Mouse (Mus musculus) thymus, adult 2 months (tissue): ENCODE data around the gene Mrpl16. TPM values are rescaled to one million over a fixed set of nuclear protein-coding genes. Genes with fewer than 3 reads are reported as not detected.

Source experiments
- DNase-seq: peaks from one replicate; pipeline ENCODE4 v3.0.0; 2021
- H3K27ac ChIP-seq: fragments of 200-500 bp; 2 replicates; pipeline ENCODE4 v1.5.1; 2012; ENCODE audit warnings: low read length, control low read depth; ENCODE audit not compliant: control insufficient read depth, insufficient read depth
- H3K27me3 ChIP-seq: fragments of 200-500 bp; 2 replicates; pipeline ENCODE4 v1.6.1; 2012; ENCODE audit warnings: mild to moderate bottlenecking, low read length, moderate library complexity, mixed read lengths; ENCODE audit not compliant: control insufficient read depth, insufficient read depth
- H3K36me3 ChIP-seq: fragments of 200-500 bp; 2 replicates; pipeline ENCODE4 v1.6.1; 2012; ENCODE audit warnings: mild to moderate bottlenecking, low read length, moderate library complexity; ENCODE audit not compliant: control insufficient read depth, insufficient read depth
- H3K4me1 ChIP-seq: fragments of 200-500 bp; replicated peaks from 2 replicates; pipeline ENCODE4 v1.6.1; 2012; ENCODE audit warnings: low read length; ENCODE audit not compliant: control insufficient read depth, insufficient read depth
- H3K4me3 ChIP-seq: fragments of 200-500 bp; 2 replicates; pipeline ENCODE4 v1.5.1; 2012; ENCODE audit warnings: mild to moderate bottlenecking, low read length, control low read depth, moderate library complexity; ENCODE audit not compliant: control insufficient read depth, insufficient read depth
- CTCF ChIP-seq: fragments of 200-500 bp; IDR thresholded peaks from 2 replicates; pipeline ENCODE4 v1.5.1; 2012; ENCODE audit warnings: mild to moderate bottlenecking, control low read depth, low read length, moderate library complexity, borderline replicate concordance; ENCODE audit not compliant: control insufficient read depth, poor library complexity, insufficient read depth; ENCODE audit errors: extremely low read depth
- POLR2A ChIP-seq: fragments of 200-500 bp; IDR thresholded peaks from 2 replicates; pipeline ENCODE4 v1.6.1; 2012; ENCODE audit warnings: mild to moderate bottlenecking, low read length, control low read depth, moderate library complexity; ENCODE audit not compliant: control insufficient read depth, poor library complexity, insufficient read depth; ENCODE audit errors: extremely low read depth
- WGBS: fragments of 180-500 bp; shearing (Covaris S2); methylation state at CpG from one replicate; pipeline ENCODE4 v1.1.7; 2018; 5-methylcytosine and 5-hydroxymethylcytosine counted together
- polyA plus RNA-seq: library from polyadenylated mRNA; depleted of rRNA; stranded (reverse); fragments of >200 nt; gene quantifications from 2 replicates; pipeline ENCODE4 v1.2.3, GENCODE M21; 2012

The Mrpl16 gene
- polyA plus RNA-seq, 1 experiment = 10.6 TPM

DNA sequence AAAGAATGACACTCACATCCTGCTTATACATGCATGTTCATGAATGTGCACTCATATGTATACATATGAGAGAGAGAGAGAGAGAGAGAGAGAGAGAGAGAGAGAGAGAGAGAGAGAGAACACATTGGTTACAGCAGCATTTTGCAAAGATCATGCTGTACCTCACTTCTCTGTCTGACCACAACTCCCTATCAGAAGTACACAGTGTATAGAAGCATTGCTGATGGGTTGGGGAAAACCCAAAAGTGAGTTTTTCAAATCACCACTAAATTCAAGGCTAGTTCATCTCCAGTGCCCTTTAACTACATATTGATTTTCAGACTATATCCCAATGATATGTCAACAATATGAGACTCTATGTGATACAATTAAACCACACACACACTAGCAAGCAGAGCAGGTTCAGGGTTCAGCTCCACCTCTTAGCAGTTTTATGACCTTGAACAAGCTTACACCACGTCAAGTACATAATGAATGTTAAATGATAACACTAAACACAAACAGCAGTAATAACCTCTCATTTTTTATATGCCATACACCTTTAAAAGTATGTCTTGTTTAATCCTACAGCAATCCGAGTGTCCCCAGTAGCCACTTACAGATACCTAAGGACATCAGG is 23.7 kb downstream of the Mrpl16 start:
- no peak overlapping the region for H3K4me3 ChIP-seq
- TF ChIP-seq POLR2A (no peak), CTCF (no peak)
- no peaks in the 10 kb centered on the region for H3K4me1 ChIP-seq
- no peaks in the 10 kb centered on the region for H3K36me3 ChIP-seq
- no peak overlapping the region for H3K27ac ChIP-seq
- H3K27me3 ChIP-seq = no peaks in the 10 kb centered on the region
- no peak for DNase-seq
- 94% methylated on average over 2 of the region's 2 CpGs for WGBS

DNA sequence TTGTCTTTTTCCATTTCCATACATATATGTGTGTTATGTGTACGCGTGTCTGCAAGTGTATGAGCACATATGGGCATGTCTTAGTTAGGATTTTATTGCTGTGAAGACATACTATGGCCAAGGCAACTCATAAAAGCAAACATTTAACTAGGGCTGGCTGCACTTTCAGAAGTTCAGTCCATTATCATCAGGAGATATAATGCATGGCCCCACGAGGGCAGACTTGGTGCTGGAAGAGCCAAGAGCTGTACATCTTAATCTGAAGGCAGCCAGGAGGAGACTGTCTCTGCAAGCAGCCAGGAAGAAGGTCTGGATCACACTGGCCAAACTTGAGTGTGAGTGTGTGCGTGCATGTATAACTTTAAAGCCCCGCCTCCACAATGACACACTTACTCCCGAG is 24.3 kb downstream of the Mrpl16 start:
- Histone ChIP-seq H3K27ac (no peak overlapping the region), H3K4me3 (no peak overlapping the region), H3K27me3 (no peaks in the 10 kb centered on the region), H3K4me1 (no peaks in the 10 kb centered on the region), H3K36me3 (no peaks in the 10 kb centered on the region)
- no peak for DNase-seq
- TF ChIP-seq CTCF (no peak), POLR2A (no peak)
- WGBS = 94% methylated on average over 6 of the region's 6 CpGs

DNA sequence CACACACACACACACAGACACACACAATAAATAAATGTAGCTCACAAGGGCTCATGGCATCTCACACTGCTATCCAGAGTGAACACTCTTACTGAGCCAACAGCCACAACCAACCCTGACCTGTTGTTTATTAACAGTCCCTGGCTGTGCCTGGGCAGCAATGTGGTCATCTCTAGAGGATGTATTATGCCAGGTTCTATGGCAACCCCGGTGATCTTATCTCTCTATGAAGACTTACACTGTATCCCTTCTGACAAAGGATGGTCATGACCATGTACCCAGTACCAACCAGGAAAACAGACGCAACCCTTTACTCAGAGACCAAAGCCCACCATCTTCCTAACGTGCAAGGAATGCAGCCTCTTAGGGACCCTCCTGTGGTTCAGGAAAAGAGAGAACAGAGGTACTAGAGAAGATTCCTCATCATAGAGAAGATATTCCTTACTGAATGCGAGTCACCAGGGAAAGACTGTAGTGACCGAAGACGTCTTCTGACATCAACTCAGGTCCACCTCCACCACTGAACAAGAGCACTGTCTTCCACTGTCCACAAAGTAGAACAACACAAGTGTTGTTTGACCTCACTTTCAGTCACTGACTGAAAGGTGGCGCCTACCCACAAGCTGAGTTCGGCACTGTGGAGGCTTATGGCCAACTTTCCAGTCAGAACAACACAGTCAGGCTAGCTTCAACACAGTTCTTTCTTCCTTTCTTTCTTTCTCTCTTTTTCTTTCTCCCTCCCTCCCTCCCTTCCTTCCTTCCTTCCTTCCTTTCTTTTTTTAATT is 30.5 kb downstream of the Mrpl16 start:
- no peak overlapping the region for H3K27ac ChIP-seq
- no peaks in the 10 kb centered on the region for H3K4me1 ChIP-seq
- no peaks in the 10 kb centered on the region for H3K36me3 ChIP-seq
- no peak overlapping the region for H3K4me3 ChIP-seq
- no peak for DNase-seq
- 69% methylated on average over 8 of the region's 8 CpGs for WGBS
- no peaks in the 10 kb centered on the region for H3K27me3 ChIP-seq
- no peak for TF ChIP-seq POLR2A
- no peak for TF ChIP-seq CTCF

DNA sequence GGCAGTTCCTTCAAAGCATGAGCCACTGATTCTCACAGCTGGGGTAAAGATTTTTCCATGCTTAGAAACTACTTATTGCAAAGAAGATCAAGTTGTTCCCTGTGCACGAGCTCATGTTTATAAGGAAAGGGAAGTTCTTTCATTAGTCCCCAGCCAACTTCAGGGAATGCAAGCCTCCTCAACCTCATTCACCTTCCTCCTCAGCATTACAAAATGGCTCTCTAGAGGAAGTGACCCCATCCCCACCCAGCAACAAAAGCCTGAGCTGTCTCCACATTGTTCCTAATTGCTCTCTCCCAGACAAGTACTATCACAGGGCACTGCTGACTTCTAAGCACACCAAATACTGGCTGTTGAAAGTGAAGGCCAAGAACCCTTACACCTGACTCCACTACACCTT is 34.2 kb downstream of the Mrpl16 start:
- H3K27me3 ChIP-seq = no peaks in the 10 kb centered on the region
- TF ChIP-seq POLR2A (no peak), CTCF (no peak)
- no peak for DNase-seq
- peaks cover 6% of the 10 kb centered on the region for H3K4me1 ChIP-seq
- WGBS = 81% methylated on average over 1 of the region's 1 CpGs
- H3K36me3 ChIP-seq = no peaks in the 10 kb centered on the region
- no peak overlapping the region for H3K27ac ChIP-seq
- H3K4me3 ChIP-seq = no peak overlapping the region

DNA sequence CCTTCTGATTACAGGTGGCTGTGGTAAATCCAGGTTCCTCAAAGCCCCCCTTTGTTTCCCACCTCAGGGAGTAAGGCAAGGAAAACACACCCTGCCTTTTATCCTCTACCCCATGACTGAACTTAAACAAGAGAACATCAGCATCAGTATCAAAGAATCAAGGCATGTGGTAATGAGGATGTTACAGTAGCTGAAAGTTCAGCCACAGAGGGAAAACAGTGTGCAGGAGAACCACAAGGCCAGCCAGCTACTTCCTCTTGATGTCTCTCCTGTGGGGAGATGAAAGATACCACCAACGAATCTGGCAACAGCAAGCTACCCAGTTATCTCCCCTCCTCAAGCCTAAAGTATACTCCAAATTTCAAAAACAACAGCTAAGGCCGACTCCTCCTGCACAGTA is 37.1 kb downstream of the Mrpl16 start:
- Histone ChIP-seq H3K27ac (no peak overlapping the region), H3K36me3 (no peaks in the 10 kb centered on the region), H3K4me1 (peaks cover 6% of the 10 kb centered on the region), H3K4me3 (no peak overlapping the region), H3K27me3 (no peaks in the 10 kb centered on the region)
- TF ChIP-seq POLR2A (no peak), CTCF (no peak)
- WGBS = 4% methylated on average over 2 of the region's 2 CpGs
- DNase-seq = peak; percentile 33

DNA sequence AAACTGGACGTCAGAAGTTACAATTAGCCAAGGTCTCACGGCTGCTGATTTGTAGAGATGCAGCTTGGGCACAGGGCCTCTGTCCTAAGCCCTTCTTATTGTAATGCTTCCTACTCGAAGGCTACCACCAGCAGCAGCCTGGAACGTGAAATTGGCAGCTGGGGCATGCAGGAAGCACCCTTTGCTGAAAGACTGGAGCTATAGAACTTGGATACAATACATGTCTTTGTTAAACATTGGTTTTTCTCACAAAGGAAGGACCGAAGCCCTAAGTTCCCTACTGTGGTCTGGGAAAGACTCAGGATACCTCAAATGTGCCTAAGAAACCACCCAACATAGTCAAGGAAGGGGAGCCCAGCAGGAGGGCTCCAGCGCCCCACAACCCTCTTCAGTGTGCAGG is 37.6 kb downstream of the Mrpl16 start:
- H3K4me3 ChIP-seq = no peak overlapping the region
- peaks cover 6% of the 10 kb centered on the region for H3K4me1 ChIP-seq
- no peak for DNase-seq
- no peak overlapping the region for H3K27ac ChIP-seq
- WGBS = 30% methylated on average over 6 of the region's 6 CpGs
- no peaks in the 10 kb centered on the region for H3K27me3 ChIP-seq
- no peak for TF ChIP-seq POLR2A
- no peak for TF ChIP-seq CTCF
- H3K36me3 ChIP-seq = no peaks in the 10 kb centered on the region

DNA sequence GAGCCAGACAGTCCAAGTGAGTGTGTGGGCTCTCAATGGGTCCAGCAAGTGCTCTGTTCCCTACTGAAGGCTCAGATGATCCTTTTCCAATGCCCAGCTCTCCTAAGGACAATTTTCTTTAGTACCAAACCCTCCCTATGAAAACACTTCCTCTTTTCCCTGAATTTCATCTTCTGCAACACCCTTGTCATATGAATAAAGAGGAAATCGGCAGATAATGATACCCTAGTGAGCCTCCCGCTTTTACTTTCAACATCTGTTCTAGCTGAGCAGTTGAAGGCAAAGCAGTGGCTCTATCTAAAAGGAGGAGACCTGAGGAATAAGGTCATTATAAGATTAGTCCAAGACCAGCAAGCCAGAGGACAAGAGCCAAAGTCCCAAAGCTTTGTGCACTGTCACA is 38.3 kb downstream of the Mrpl16 start:
- Histone ChIP-seq H3K27me3 (no peaks in the 10 kb centered on the region), H3K4me3 (no peak overlapping the region), H3K27ac (no peak overlapping the region), H3K36me3 (no peaks in the 10 kb centered on the region), H3K4me1 (peaks cover 6% of the 10 kb centered on the region)
- WGBS = 40% methylated on average over 2 of the region's 2 CpGs
- no peak for DNase-seq
- no peak for TF ChIP-seq POLR2A
- TF ChIP-seq CTCF = no peak
